Mouse (Mus musculus): Measurements from ENCODE around the gene Fhod1. TPM values are rescaled to one million over a fixed set of nuclear protein-coding genes. Genes with fewer than 3 reads are reported as not detected.
A peak's percentile ranks its signal among the peaks of the same experiment; 100 is the strongest.

Gene Fhod1
- polyA plus RNA-seq, 1 experiment from 2014 or later = 0.81 TPM

DNA sequence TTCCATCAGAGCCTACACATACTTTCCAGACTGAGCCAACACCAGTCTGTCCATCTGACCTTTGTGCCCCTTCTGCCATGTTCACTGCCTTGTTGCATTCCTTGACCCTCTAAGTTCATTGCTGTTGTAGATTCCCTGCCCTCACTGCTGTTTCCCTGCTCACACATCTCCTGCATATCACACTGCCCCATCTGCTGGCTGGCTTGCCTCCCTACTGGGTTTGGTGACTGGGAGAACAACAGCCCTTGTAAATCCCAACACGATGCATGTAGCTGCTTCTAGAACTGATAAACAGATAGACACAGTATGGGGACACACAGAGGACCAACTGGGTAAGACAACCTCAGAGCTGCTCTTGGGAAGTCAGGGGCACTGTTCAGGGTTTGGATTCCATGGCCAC, 36.0 kb downstream of the Fhod1 start:
- ATAC-seq = no peak
- no peak overlapping the region for H3K4me2 ChIP-seq
- H3K9ac ChIP-seq = no peak overlapping the region
- 90% methylated on average over 1 of the region's 1 CpGs for WGBS
- peaks cover 88% of the 10 kb centered on the region for H3K36me3 ChIP-seq (ENCODE audit: poor library complexity, severe bottlenecking)
- no peak overlapping the region for H3K4me3 ChIP-seq
- H3K27ac ChIP-seq = no peak overlapping the region
- H3K27me3 ChIP-seq = no peaks in the 10 kb centered on the region
- H3K9me3 ChIP-seq (replicated peaks) = no peaks in the 10 kb centered on the region
- H3K4me1 ChIP-seq = no peaks in the 10 kb centered on the region

DNA sequence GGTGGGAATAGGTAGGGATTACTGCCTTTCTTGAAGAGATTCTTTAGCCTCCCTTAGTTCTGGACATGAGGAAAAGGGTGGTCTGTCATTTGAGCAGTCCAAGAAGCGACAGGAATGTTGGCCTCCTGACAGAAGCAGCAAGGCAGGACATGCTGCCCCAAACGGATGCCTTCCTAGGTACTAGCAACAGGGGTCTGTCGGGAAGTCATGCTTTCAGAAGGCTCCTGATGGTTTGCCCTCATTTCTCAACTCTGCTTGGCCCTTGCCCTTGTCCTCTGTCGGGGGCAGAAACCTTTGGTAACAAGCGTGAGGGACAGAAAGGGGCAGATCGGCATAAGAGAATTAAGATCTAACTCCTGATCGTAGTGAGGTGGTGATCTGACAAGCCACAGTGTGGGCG, 37.6 kb downstream of the Fhod1 start:
- no peak for ATAC-seq
- WGBS = 94% methylated on average over 8 of the region's 8 CpGs

DNA sequence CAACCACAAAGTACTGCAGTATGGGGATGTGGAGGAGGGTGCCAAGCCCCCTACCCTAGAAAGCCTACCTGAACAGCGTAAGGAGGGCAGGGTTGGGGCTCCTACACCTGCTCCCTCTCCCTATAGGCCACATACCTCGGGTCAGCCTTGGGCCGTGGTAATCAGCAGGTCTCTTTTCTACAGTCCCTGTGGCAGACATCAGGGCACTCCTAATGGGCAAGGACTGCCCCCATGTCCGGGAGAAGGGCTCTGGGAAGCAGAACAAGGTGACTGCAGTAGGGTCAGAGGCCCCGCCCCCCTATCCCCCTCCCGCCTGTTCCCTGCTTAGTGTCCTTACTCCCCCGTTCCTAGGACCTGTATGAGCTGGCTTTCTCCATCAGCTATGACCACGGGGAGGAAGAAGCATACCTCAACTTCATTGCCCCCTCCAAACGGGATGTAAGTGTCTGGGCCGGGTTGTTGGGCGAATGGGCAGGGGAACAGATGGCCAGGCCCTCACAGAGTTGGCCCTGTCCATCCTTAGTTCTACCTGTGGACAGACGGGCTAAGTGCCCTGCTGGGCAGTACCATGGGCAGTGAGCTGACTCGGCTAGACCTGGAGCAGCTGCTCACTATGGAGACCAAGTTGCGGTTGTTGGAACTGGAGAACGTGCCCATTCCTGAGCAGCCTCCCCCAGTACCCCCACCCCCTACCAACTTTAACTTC, 38.5 kb downstream of the Fhod1 start:
- H3K27me3 ChIP-seq = no peaks in the 10 kb centered on the region
- WGBS = 86% methylated on average over 15 of the region's 15 CpGs
- H3K36me3 ChIP-seq (ENCODE audit: poor library complexity, severe bottlenecking) = peaks cover 81% of the 10 kb centered on the region
- H3K4me1 ChIP-seq = peaks cover 16% of the 10 kb centered on the region
- H3K9ac ChIP-seq = no peak overlapping the region
- H3K27ac ChIP-seq = no peak overlapping the region
- no peaks in the 10 kb centered on the region for H3K9me3 ChIP-seq (replicated peaks)
- no peak overlapping the region for H3K4me2 ChIP-seq
- ATAC-seq = no peak
- H3K4me3 ChIP-seq = no peak overlapping the region

More for the DNA sequence above, 37.6 kb downstream of the Fhod1 start:
- no peak overlapping the region for H3K4me3 ChIP-seq
- peaks cover 82% of the 10 kb centered on the region for H3K36me3 ChIP-seq (ENCODE audit: poor library complexity, severe bottlenecking)
- no peaks in the 10 kb centered on the region for H3K9me3 ChIP-seq (replicated peaks)
- H3K27ac ChIP-seq = no peak overlapping the region
- H3K27me3 ChIP-seq = no peaks in the 10 kb centered on the region
- H3K4me1 ChIP-seq = peaks cover 12% of the 10 kb centered on the region
- no peak overlapping the region for H3K4me2 ChIP-seq
- no peak overlapping the region for H3K9ac ChIP-seq

DNA sequence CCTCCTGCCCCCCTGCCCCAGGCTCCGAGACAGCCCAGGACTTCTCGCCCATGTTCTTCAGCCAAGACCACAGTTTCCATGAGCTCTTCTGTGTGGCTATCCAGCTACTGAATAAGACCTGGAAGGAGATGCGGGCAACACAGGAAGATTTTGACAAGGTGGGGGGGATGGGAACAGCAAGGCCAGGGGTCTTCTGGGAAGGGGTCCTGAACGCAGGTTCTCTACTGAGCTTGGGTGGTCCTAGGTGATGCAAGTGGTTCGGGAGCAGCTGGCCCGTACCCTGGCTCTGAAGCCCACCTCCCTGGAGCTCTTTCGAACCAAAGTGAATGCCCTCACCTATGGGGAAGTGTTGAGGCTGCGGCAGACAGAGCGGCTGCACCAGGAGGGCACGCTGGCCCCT, 39.3 kb downstream of the Fhod1 start:
- 95% methylated on average over 10 of the region's 10 CpGs for WGBS
- no peak overlapping the region for H3K9ac ChIP-seq
- peaks cover 16% of the 10 kb centered on the region for H3K4me1 ChIP-seq
- no peak overlapping the region for H3K27ac ChIP-seq
- peaks cover 81% of the 10 kb centered on the region for H3K36me3 ChIP-seq (ENCODE audit: poor library complexity, severe bottlenecking)
- no peaks in the 10 kb centered on the region for H3K27me3 ChIP-seq
- H3K9me3 ChIP-seq (replicated peaks) = no peaks in the 10 kb centered on the region
- no peak overlapping the region for H3K4me2 ChIP-seq
- H3K4me3 ChIP-seq = no peak overlapping the region
- no peak for ATAC-seq

DNA sequence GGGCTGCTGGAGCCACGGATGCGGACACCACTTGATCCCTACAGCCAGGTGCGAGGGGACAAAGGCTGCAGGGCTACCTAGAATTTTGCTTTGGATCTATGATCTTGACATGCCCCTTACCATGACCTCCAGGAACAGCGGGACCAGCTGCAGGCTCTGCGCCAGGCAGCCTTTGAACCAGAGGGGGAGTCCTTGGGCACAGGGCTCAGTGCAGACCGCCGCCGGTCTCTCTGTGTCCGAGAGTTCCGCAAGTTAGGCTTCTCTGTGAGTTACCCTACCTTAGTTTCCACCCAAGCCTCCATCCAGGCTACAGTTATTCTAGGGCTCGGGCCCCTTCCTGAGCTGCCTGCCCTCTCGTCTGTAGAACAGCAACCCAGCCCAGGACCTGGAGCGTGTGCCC, 40.1 kb downstream of the Fhod1 start:
- Histone ChIP-seq H3K4me3 (no peak overlapping the region), H3K9me3 (replicated peaks) (no peaks in the 10 kb centered on the region), H3K36me3 (ENCODE audit: poor library complexity, severe bottlenecking) (peaks cover 81% of the 10 kb centered on the region), H3K4me1 (peaks cover 16% of the 10 kb centered on the region), H3K27ac (no peak overlapping the region), H3K27me3 (no peaks in the 10 kb centered on the region), H3K4me2 (no peak overlapping the region), H3K9ac (no peak overlapping the region)
- no peak for ATAC-seq
- WGBS = 94% methylated on average over 13 of the region's 13 CpGs

DNA sequence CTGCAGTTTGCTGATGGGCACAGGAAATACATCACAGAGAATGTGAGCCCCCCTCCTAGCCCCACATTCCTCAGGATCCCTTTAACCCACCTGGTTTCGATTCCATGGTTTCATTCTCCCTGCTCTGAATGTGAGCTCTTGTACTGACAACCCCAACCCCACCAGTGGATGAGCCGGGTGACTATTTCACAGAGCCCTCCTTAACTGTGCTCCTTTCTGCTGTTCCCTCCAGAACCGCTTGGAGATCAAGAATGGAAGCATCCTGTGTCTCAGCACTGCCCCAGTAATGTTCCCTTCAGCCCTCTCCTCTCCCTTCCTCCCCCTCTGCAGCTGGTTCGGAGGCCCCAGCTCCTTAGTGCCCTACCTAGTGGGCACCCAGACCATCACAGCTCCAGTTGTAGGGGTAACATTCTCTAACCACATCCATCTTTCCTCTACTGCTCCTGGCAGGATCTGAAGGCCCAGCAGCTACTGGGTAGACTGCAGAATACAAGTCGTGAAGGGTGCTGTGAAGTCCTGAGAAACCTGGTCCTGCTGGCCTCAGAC, 41.5 kb downstream of the Fhod1 start:
- Histone ChIP-seq H3K4me3 (no peak overlapping the region), H3K36me3 (ENCODE audit: poor library complexity, severe bottlenecking) (peaks cover 81% of the 10 kb centered on the region), H3K4me2 (peak overlapping the region; percentile 47), H3K27me3 (no peaks in the 10 kb centered on the region), H3K9ac (peak overlapping the region; percentile 50; the same call in 1 of the 2 replicates), H3K9me3 (replicated peaks) (no peaks in the 10 kb centered on the region), H3K27ac (no peak overlapping the region), H3K4me1 (peaks cover 16% of the 10 kb centered on the region)
- ATAC-seq = peak; percentile 19
- WGBS = 62% methylated on average over 5 of the region's 5 CpGs

DNA sequence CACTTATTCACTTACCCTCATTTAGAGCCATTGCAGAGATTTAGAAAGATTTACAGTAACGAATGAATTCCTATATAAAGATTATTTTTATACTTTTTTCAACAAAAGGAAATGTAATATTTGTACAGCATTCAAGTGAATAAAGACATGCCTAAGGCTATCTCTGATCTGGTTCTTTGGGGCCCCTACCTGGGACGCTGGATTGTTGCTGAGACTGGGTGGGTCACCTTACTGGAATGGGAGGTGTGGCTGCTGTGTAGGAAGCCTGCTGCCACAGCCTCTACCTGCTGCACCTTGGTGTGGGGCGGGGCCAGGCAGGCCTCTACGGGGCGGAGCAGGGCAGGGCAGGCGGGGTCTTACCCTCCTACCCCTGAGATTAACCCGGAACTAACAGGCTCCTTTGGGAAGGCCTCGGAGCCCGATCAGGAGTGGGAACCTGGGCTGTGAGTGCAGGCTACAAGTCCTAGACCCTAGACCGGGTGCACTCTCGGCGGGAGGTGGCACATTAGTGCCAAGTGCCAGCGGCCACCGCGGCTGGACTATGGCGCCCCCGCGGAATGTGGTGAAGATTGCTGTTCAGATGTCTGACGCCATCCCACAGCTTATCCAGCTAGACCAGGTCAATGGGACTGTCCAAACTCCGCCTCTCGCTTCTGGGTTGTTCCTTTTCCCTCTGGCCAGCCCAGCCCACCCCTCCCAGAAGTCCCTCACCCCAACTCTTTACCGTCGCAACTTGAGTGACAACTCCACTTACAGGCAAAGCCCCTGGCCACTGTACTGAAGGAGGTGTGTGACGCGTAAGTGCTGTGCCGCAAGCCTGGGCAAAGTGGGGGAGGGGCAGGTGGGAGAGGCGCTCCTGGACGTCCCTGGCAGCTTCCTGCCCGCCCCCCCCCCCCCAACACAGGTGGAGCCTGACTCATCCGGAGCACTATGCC, 42.3 kb downstream of the Fhod1 start, which contains the start of gene Elmo3:
Gene Elmo3 (plus strand): TSS at position 391 of the 935 bp plus-strand sequence.
- Histone ChIP-seq H3K9me3 (replicated peaks) (no peaks in the 10 kb centered on the region), H3K4me3 (no peak within 1 kb of the TSS), H3K36me3 (ENCODE audit: poor library complexity, severe bottlenecking) (peaks cover 87% of the 10 kb centered on the region), H3K9ac (peak within 1 kb of the TSS; percentile 50), H3K4me2 (peak within 1 kb of the TSS; percentile 47), H3K4me1 (peaks cover 16% of the 10 kb centered on the region), H3K27me3 (no peaks in the 10 kb centered on the region), H3K27ac (no peak within 1 kb of the TSS)
- peak; percentile 50 for ATAC-seq
- WGBS = 9% methylated on average over 29 of the region's 30 CpGs

DNA sequence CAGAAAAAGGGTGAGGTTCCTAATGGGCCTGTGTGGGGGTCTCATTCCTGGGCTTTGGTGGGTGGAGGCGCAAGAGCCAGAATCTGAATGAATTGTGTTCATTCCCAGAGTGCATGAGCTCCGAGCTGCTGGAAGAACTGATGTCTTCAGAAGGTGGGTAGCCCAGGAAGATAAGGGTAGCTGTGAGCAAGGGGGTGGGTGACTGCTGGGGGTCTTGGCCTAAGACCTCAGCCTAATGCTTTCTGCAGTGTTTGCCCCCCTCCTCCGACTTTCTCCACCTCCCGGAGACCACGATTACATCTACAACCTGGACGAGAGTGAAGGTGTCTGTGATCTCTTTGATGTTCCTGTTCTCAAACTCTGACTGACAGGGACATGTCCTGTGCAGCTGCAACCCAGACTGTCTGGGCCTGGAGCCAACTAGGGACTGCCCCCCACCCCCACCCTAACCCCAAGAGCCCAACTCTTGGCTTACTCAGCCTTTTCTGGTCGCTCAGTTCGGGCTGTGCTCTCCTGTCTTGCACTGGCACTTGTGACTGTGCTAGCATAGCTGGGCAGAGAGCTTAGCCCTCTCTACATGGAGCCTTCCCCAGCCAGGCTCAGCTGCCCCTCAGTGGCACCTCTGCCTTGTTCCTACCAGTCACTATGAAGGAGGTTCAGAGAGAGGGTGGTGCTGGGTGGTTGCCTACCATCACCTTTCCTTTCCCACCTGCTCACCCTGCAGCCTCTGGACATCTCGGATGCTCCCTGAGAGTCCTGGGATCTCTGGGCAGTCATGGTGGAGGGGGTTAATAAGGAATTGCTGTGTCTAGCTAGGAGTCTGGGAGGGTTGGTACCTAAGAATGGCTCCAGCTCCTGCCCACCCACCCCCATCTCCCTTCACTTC, 43.2 kb downstream of the Fhod1 start:
- H3K36me3 ChIP-seq (ENCODE audit: poor library complexity, severe bottlenecking) = peaks cover 88% of the 10 kb centered on the region
- ATAC-seq = peak; percentile 22; the same call in 1 of the 2 replicates
- no peak overlapping the region for H3K27ac ChIP-seq
- H3K4me1 ChIP-seq = peaks cover 19% of the 10 kb centered on the region
- H3K9me3 ChIP-seq (replicated peaks) = no peaks in the 10 kb centered on the region
- no peak overlapping the region for H3K4me3 ChIP-seq
- no peak overlapping the region for H3K4me2 ChIP-seq
- H3K9ac ChIP-seq = no peak overlapping the region
- no peaks in the 10 kb centered on the region for H3K27me3 ChIP-seq
- 67% methylated on average over 9 of the region's 9 CpGs for WGBS

DNA sequence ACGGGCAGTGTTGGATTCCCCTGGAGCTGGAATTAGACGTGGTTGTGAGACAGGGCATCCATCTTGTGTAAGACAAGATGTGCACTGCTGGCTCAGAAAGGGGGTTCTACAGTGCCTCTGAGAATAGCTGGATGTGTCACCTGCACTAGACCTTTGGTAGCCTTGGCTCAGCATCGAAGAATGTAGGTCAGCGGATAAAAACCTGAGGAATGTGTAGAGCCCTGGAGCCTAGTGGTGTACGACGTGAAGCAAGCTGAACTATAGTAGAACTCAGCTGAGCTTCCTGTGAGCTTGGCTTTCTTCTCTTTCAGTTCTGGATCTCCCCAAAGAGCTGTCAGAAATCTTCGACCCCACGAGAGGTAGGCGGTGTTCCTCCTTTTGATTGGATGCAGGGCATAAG, 43.9 kb downstream of the Fhod1 start:
- Histone ChIP-seq H3K4me3 (no peak overlapping the region), H3K4me2 (no peak overlapping the region), H3K36me3 (ENCODE audit: poor library complexity, severe bottlenecking) (peaks cover 88% of the 10 kb centered on the region), H3K4me1 (peaks cover 24% of the 10 kb centered on the region), H3K9ac (no peak overlapping the region), H3K27ac (no peak overlapping the region), H3K27me3 (no peaks in the 10 kb centered on the region), H3K9me3 (replicated peaks) (no peaks in the 10 kb centered on the region)
- 89% methylated on average over 9 of the region's 9 CpGs for WGBS
- ATAC-seq = no peak

DNA sequence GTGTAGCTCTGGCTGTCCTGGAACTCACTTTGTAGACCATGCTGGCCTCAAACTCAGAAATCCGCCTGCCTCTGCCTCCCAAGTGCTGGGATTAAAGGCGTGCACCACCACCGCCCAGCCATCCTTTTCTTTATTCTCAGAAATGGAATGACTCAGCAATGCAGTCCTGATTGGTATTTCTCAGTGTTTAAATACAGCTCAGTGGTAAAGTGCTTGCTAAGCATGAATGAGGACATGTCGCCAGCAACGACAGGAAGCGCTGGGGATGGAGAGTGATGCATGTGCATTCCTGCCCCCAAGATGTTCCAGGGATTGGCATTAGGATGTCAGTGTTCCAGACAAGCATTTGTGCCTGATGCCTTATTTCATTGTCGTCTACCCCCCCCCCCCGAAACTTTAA, 44.4 kb downstream of the Fhod1 start:
- Histone ChIP-seq H3K9me3 (replicated peaks) (no peaks in the 10 kb centered on the region), H3K4me3 (no peak overlapping the region), H3K36me3 (ENCODE audit: poor library complexity, severe bottlenecking) (peaks cover 86% of the 10 kb centered on the region), H3K4me1 (peaks cover 29% of the 10 kb centered on the region), H3K27me3 (no peaks in the 10 kb centered on the region), H3K4me2 (no peak overlapping the region), H3K9ac (no peak overlapping the region), H3K27ac (no peak overlapping the region)
- 93% methylated on average over 8 of the region's 8 CpGs for WGBS
- ATAC-seq = no peak

DNA sequence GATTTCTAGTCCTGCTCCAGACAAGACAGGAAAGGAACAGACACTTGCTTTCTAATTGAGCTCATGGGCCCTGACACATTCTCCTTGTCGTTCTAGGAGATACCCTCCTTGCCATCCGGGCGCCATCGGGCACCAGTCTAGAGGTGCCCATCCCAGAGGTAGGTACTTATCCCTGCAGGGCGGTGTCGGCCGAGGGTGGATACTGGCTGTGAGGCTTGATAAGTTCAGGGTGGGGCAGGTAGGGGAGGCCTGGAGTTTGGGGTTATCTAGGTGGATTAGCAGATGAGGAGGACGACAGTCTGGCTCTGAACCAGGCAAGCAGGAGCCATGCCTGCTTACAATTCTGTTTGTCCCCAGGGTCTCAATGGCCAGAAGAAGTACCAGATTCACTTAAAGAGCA, 47.8 kb downstream of the Fhod1 start:
- no peaks in the 10 kb centered on the region for H3K27me3 ChIP-seq
- H3K4me2 ChIP-seq = no peak overlapping the region
- WGBS = 93% methylated on average over 8 of the region's 8 CpGs
- H3K27ac ChIP-seq = no peak overlapping the region
- no peaks in the 10 kb centered on the region for H3K9me3 ChIP-seq (replicated peaks)
- H3K4me3 ChIP-seq = no peak overlapping the region
- peaks cover 29% of the 10 kb centered on the region for H3K4me1 ChIP-seq
- H3K36me3 ChIP-seq (ENCODE audit: poor library complexity, severe bottlenecking) = peaks cover 63% of the 10 kb centered on the region
- no peak for ATAC-seq
- H3K9ac ChIP-seq = no peak overlapping the region
